Mouse (Mus musculus): ENCODE data around the gene Fermt3. TPM values are rescaled to one million over a fixed set of nuclear protein-coding genes. Genes with fewer than 3 reads are reported as not detected.
"Not testable (repeated sequence)": the region's sequence is repeated elsewhere in the genome, so short reads cannot be mapped to it uniquely, and the experiment has no call there.

Gene Fermt3
- polyA plus RNA-seq, 1 experiment = 41.6 TPM

DNA sequence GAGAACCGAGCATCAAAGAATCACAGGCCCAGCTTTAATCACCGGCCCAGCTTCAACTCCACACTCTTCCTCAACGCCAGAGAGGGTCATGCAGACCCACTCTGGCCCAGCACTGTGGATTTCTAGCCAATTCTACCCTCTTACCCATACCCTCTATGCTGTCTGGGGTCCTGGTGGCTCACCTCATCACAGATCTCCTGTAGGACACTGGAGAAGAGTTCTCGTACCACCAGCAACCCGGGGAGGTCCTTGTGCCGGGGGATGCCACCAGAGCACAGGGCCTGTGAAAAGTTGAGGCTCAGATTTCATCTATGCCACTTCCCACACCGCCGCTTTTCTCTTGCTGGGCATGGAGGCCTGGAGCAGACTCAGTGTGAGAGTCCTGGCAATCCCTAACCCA, 24.8 kb downstream of the Fermt3 start:
- Histone ChIP-seq H3K4me1 (ENCODE audit: control insufficient read depth, insufficient read depth, low read length) (peaks cover 19% of the 10 kb centered on the region), H3K4me3 (replicated peaks; ENCODE audit: extremely low read depth, low read depth, low read length) (no peak overlapping the region)
- no peak for DNase-seq
- 84% methylated on average over 8 of the region's 8 CpGs for WGBS
- TF ChIP-seq CTCF (IDR thresholded peaks at IDR 0.05; ENCODE audit: insufficient read depth, low read length) (no peak), POLR2A (IDR thresholded peaks at IDR 0.05; ENCODE audit: borderline replicate concordance, extremely low read depth, low read depth, low read length) (no peak)

DNA sequence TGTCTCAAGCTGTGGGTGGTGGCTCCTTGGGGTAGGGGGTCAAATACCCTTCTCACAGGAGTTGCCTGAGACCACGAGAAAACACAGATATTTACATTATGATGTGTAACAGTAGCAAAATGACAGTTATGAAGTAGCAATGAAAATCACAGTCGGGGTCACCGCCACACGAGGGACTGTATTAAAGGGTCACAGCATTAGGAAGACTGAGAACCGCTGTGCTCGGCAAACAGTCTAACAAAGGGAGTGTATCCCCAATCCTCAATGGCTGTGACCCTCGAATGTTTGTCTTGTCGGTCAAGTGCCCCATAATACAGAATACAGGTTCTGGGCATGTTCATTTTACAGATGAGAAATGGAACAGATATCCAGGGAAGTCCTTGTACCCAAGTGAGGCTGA, 25.3 kb downstream of the Fermt3 start:
- H3K4me1 ChIP-seq (ENCODE audit: control insufficient read depth, insufficient read depth, low read length) = peaks cover 19% of the 10 kb centered on the region
- DNase-seq = no peak
- no peak overlapping the region for H3K4me3 ChIP-seq (replicated peaks; ENCODE audit: extremely low read depth, low read depth, low read length)
- WGBS = 84% methylated on average over 8 of the region's 8 CpGs
- TF ChIP-seq POLR2A (IDR thresholded peaks at IDR 0.05; ENCODE audit: borderline replicate concordance, extremely low read depth, low read depth, low read length) (no peak), CTCF (IDR thresholded peaks at IDR 0.05; ENCODE audit: insufficient read depth, low read length) (no peak)

DNA sequence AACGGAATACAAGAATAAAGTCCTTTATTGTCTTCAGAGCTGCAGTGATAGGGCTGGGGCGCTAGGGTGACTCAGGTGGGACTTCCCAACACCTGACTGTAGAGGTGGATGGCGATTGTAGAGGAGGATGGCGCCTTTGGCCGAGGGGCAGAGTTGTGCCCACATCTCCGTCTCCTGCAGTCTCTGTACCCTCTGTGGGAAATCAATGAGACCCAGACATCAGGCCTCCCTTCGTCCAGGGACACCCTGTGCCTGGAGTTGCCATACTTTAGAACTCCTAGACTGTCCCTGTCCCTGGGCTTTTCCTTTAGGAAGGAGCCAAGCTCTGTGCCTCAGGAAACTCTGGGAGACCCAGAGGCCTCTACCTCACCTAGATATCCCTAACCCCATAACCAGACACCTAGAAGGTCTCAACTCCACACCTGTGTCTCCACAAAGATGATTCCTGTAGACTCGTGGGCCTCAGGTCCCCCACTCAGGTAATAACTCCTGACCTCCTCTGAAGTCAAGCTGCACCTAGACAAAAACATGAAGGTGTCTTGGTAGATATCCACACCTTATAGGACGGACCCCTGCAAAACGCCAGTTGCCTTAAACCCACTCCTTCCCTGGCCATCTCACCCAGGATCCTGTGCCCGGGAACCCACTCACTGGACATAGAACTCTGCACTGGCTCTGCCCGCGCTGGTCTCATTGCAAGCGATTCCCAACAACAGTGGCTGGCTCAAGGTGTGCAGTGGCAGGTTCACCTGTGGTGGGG, 26.1 kb downstream of the Fermt3 start:
- Histone ChIP-seq H3K4me3 (replicated peaks; ENCODE audit: extremely low read depth, low read depth, low read length) (peak overlapping the region; percentile 75), H3K4me1 (ENCODE audit: control insufficient read depth, insufficient read depth, low read length) (peaks cover 19% of the 10 kb centered on the region)
- TF ChIP-seq CTCF (IDR thresholded peaks at IDR 0.05; ENCODE audit: insufficient read depth, low read length) (no peak), POLR2A (IDR thresholded peaks at IDR 0.05; ENCODE audit: borderline replicate concordance, extremely low read depth, low read depth, low read length) (no peak)
- 63% methylated on average over 14 of the region's 14 CpGs for WGBS
- DNase-seq = no peak

DNA sequence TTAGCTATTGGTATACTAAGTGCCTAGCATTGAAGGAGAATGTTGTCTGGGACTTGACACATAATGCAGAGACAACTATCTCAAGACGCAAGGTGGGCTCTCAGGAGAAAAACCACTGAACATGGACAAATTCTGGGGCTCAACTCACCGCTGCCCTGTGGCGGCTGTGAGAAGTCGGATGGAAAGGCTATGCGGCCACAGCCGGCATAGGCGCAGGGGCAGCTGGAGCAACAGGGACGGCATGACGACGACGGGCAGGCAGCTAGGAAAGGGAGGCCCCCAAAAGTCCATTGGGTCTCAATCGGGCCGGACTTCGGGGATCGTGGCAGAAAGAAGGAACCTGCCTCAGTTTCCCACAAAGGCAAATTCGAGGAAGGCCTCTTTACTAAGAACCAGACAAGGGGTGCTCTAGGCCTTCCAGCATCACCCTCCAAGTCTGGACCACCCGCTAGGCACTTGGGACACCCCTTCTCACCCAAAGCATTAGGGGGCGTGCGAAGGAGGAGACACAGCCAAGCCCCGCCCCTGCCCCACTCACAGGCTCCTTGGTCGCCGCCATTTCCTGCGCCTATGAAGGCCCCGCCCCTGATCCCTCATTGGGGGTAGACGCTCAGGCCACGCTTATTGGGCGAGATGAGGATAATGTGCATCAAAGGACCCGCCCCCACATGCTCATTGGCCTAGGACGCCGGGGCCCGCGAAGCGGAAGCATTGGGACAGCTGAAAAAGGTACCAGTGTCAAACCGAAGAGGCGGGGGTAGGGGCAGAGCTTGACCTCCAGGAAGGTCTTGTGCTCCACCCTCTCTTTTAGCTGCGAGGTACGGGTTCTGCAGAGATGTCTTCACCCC, 27.0 kb downstream of the Fermt3 start, which contains the start of gene Dnajc4:
Gene Dnajc4 (minus strand): TSS at position 562 of the 848 bp plus-strand sequence.
- WGBS = 1% methylated on average over 37 of the region's 37 CpGs
- Histone ChIP-seq H3K4me1 (ENCODE audit: control insufficient read depth, insufficient read depth, low read length) (peaks cover 23% of the 10 kb centered on the region), H3K4me3 (replicated peaks; ENCODE audit: extremely low read depth, low read depth, low read length) (peak within 1 kb of the TSS; percentile 94)
- peak; percentile 91 for DNase-seq
- TF ChIP-seq CTCF (IDR thresholded peaks at IDR 0.05; ENCODE audit: insufficient read depth, low read length) (no peak), POLR2A (IDR thresholded peaks at IDR 0.05; ENCODE audit: borderline replicate concordance, extremely low read depth, low read depth, low read length) (peak; percentile 56; the same call in 1 of the 2 replicates)

DNA sequence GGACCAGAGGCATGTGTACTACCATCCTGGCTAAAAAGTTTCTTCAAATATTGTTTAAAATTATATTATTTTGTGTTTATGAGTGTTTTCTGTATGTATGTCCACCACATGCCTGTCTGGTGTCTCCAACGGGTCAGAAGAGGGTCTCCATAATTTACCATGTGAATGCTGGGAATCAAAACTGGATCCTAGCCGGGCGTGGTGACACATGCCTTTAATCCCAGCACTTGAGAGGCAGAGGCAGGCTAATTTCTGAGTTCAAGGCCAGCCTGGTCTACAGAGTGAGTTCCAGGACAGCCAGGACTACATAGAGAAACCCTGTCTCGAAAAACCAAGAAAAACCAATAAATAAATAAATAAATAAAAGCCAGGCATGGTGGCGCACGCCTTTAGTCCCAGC, 28.1 kb downstream of the Fermt3 start:
- H3K4me1 ChIP-seq (ENCODE audit: control insufficient read depth, insufficient read depth, low read length) = peaks cover 22% of the 10 kb centered on the region
- WGBS = 90% methylated on average over 6 of the region's 6 CpGs
- DNase-seq; H3K4me3 ChIP-seq (replicated peaks; ENCODE audit: extremely low read depth, low read depth, low read length): not testable (repeated sequence)

DNA sequence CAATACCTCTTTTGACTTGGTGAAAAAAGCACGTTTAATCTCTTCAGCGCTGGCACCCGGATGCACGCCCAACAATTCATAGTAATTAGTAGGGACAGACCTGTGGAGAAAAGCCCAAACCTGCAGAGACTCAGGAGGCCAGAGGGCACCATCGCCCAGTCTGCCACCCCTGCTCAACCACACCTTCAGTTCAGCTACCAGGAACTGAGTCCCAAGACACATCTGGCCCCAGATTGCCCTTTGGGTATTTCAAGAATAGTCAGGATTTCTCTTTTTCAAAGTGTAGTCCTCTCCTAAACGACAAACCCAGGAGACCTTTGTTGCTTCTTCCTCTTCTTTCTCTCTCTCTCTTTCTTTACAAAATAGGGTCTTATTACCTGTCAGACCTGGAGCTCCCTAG, 28.6 kb downstream of the Fermt3 start:
- no peak for DNase-seq
- Histone ChIP-seq H3K4me1 (ENCODE audit: control insufficient read depth, insufficient read depth, low read length) (peaks cover 22% of the 10 kb centered on the region), H3K4me3 (replicated peaks; ENCODE audit: extremely low read depth, low read depth, low read length) (no peak overlapping the region)
- 89% methylated on average over 6 of the region's 6 CpGs for WGBS
- TF ChIP-seq POLR2A (IDR thresholded peaks at IDR 0.05; ENCODE audit: borderline replicate concordance, extremely low read depth, low read depth, low read length) = no peak
- TF ChIP-seq CTCF (IDR thresholded peaks at IDR 0.05; ENCODE audit: insufficient read depth, low read length) = no peak

DNA sequence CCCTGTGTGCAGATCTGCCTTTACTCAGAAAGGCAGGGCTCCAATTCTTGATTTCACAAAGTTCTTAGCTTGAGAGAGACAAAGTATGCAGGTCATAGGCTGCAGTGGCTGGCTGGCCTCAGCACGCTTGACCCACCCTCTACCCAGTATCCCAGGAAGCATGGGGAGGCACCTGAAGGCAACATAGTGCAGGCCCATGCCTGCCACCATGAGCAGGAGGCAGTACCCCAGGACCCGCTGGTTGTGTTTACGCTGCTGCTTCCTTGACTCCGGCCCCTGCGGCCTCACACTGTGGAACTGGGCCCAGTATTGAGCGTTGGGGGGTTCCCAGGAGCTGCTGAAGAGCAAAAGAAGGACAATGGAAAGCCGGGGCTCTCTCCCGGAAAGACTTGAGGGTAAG, 30.0 kb downstream of the Fermt3 start:
- Histone ChIP-seq H3K4me1 (ENCODE audit: control insufficient read depth, insufficient read depth, low read length) (peaks cover 16% of the 10 kb centered on the region), H3K4me3 (replicated peaks; ENCODE audit: extremely low read depth, low read depth, low read length) (no peak overlapping the region)
- TF ChIP-seq CTCF (IDR thresholded peaks at IDR 0.05; ENCODE audit: insufficient read depth, low read length) (no peak), POLR2A (IDR thresholded peaks at IDR 0.05; ENCODE audit: borderline replicate concordance, extremely low read depth, low read depth, low read length) (no peak)
- no peak for DNase-seq
- 75% methylated on average over 8 of the region's 8 CpGs for WGBS

DNA sequence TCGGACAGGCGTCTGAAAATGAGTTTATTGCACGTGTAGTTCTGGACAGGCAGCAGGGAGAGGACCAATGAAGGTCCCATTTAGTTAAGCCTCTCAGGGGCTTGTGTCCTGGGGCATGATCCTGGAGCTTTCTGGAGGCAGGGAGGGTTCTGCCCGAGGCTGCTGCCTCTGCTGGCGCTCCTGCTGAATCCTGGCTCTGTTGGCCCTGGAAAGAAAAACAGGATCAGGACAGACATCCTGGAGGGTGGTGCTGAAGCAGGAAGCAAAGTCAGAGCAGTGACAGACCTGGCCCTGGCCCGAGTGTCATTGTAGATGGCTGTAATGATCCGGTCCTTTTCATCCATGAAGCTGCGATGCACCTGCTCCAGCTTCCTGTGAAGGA, 31.4 kb downstream of the Fermt3 start:
- Histone ChIP-seq H3K4me3 (replicated peaks; ENCODE audit: extremely low read depth, low read depth, low read length) (peak overlapping the region; percentile 86), H3K4me1 (ENCODE audit: control insufficient read depth, insufficient read depth, low read length) (peaks cover 14% of the 10 kb centered on the region)
- WGBS = 3% methylated on average over 8 of the region's 8 CpGs
- DNase-seq = no peak
- TF ChIP-seq POLR2A (IDR thresholded peaks at IDR 0.05; ENCODE audit: borderline replicate concordance, extremely low read depth, low read depth, low read length) (no peak), CTCF (IDR thresholded peaks at IDR 0.05; ENCODE audit: insufficient read depth, low read length) (no peak)

DNA sequence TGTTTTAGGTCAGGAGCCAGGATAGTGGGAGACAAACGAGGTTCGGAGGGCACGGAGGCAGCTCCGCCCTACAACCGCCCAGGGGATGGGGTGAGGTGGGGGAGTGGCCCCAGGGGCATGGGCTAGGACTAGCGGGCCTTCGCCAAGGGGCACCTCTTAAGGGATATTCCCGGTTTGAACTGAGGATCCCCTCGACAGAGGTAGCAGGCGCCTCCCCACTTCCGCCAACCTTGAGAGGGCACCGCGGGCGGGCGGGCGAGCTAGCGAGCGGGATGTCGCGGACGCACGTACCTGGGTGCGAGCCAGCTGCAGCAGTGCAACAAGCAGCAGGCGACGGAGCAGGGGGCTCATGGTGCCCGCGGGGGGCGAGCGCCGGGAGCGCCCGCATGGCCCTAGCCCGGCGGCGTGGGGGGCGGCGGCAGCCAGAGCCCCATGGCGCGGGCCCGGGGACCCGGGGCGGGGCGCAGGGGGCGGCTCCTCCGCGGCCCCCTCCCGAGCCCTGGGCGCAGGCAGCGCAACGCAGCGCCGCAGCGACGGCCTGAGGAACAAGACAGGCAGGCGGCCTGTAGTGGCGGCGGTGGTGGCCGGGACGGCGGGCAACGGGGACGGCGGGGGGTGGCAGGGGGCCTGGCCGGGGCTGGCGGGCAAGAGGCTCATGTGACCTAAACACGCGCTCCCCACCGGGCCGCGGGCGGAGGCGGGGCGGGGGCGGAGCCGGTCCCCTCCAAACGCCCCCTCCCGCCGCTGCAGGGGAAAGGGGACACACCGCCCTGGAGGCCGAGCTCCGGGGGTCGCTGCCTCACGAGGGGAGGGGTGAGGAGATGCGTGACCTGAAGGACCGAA, 32.0 kb downstream of the Fermt3 start, which contains the start of gene Vegfb:
Gene Vegfb (minus strand): TSS at position 591 of the 843 bp plus-strand sequence.
- Histone ChIP-seq H3K4me1 (ENCODE audit: control insufficient read depth, insufficient read depth, low read length) (peaks cover 13% of the 10 kb centered on the region), H3K4me3 (replicated peaks; ENCODE audit: extremely low read depth, low read depth, low read length) (peak within 1 kb of the TSS; percentile 86)
- under 1% methylated on average over 82 of the region's 85 CpGs for whole genome bisulfite sequencing
- no peak for TF ChIP-seq CTCF (IDR thresholded peaks at IDR 0.05; ENCODE audit: insufficient read depth, low read length)
- DNase-seq = peak; percentile 75
